Mouse (Mus musculus): ENCODE data around the gene Kcnk13. TPM values are rescaled to one million over a fixed set of nuclear protein-coding genes. Genes with fewer than 3 reads are reported as not detected.

The Kcnk13 gene
- total and polyA plus RNA-seq, 2 experiments from 2014 or later, result 0.34 to 2.6 TPM

DNA sequence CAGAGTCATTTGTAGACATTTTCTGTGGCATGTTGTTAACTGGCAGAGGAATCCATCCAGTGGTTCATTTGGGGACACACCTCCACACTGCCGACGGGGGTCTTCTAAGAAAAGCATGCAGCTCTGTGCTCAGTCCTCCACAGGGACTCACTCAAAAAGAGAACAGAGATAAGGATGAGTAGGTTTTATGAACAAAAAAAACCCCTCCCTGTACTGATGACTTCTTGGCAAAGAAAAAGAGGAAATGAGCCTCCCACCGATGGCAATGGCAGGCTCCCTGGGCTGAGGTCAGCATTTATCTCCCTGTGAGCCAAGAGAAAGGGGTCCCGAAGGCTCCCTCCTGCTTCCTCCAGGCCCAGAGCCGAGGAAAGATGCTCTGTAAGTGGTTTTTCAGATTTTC, 58.2 kb downstream of the Kcnk13 start:
- no peak overlapping the region for H3K4me2 ChIP-seq (ENCODE audit: low read depth, low read length)
- H3K4me1 ChIP-seq (ENCODE audit: control insufficient read depth, insufficient read depth), result no peaks in the 10 kb centered on the region
- H3K27ac ChIP-seq (ENCODE audit: low read depth), result no peak overlapping the region
- DNase-seq (ENCODE audit: low spot score), result no peak
- WGBS, result 62% methylated on average over 5 of the region's 5 CpGs
- H3K9me3 ChIP-seq (replicated peaks; ENCODE audit: control insufficient read depth, low read length), result no peaks in the 10 kb centered on the region
- H3K36me3 ChIP-seq (replicated peaks; ENCODE audit: control insufficient read depth, insufficient read depth, low read length), result no peaks in the 10 kb centered on the region
- H3K27me3 ChIP-seq (ENCODE audit: control insufficient read depth, insufficient read depth, low read length), result no peaks in the 10 kb centered on the region
- H3K9ac ChIP-seq (replicated peaks; ENCODE audit: low read depth, low read length), result no peak overlapping the region
- ATAC-seq (ENCODE audit: insufficient read depth, low read depth), result no peak
- H3K4me3 ChIP-seq (ENCODE audit: low read depth, low read length), result no peak overlapping the region
- TF ChIP-seq EP300 (IDR thresholded peaks at IDR 0.05; ENCODE audit: low read depth) (no peak), CTCF (IDR thresholded peaks at IDR 0.05; ENCODE audit: low read depth) (no peak)

DNA sequence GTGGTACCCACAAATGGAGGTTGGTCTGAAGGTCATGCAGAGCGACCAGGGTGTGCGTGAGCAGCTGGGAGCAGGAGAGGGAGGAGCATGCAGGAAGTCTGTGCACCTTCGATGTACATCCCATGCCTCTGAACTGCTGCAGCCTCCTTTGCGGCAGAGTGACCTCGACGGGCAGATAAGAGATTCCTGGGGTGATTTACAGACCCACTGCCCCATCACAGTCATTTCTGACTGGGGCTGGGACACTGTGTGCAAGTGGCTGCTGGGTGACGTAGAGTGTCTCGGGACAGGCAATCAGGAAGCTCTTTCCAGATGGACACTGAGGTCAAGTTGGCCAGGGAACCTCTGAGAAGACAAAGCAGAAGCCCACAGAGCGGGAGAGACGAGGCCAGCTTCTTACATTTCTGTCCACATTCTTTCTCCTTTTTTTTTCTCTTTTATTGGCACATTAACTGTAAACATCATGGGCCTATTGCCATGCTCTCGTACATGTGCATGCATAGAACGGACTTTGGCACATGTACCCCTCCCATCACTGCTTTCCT, 59.6 kb downstream of the Kcnk13 start:
- Histone ChIP-seq H3K4me2 (ENCODE audit: low read depth, low read length) (no peak overlapping the region), H3K4me3 (ENCODE audit: low read depth, low read length) (no peak overlapping the region), H3K9me3 (replicated peaks; ENCODE audit: control insufficient read depth, low read length) (no peaks in the 10 kb centered on the region), H3K27me3 (ENCODE audit: control insufficient read depth, insufficient read depth, low read length) (no peaks in the 10 kb centered on the region), H3K9ac (replicated peaks; ENCODE audit: low read depth, low read length) (no peak overlapping the region), H3K4me1 (ENCODE audit: control insufficient read depth, insufficient read depth) (no peaks in the 10 kb centered on the region), H3K27ac (ENCODE audit: low read depth) (no peak overlapping the region), H3K36me3 (replicated peaks; ENCODE audit: control insufficient read depth, insufficient read depth, low read length) (no peaks in the 10 kb centered on the region)
- WGBS, result 72% methylated on average over 12 of the region's 12 CpGs
- TF ChIP-seq CTCF (IDR thresholded peaks at IDR 0.05; ENCODE audit: low read depth) (no peak), EP300 (IDR thresholded peaks at IDR 0.05; ENCODE audit: low read depth) (no peak)
- ATAC-seq (ENCODE audit: insufficient read depth, low read depth), result no peak
- no peak for DNase-seq (ENCODE audit: low spot score)

DNA sequence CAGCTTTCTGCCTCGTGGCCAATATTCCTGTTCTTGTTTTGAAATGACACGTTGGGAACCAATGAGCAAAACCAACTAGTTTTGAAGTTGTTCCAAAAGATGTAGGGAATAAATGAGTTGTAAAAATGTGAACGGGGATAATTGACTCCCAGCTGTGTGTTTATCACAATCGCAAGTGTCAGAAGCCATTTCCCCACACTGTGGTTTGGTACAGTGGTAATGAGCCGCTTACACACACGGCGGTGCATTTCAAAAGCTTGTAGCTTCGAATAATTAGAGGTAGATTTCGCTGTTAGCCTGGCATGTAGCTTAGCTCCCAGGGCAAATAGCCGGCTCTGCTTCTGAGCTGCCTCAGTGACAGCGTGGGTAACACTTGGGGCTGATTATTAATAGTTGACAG, 61.4 kb downstream of the Kcnk13 start:
- Histone ChIP-seq H3K36me3 (replicated peaks; ENCODE audit: control insufficient read depth, insufficient read depth, low read length) (no peaks in the 10 kb centered on the region), H3K27ac (ENCODE audit: low read depth) (no peak overlapping the region), H3K9ac (replicated peaks; ENCODE audit: low read depth, low read length) (no peak overlapping the region), H3K27me3 (ENCODE audit: control insufficient read depth, insufficient read depth, low read length) (no peaks in the 10 kb centered on the region), H3K9me3 (replicated peaks; ENCODE audit: control insufficient read depth, low read length) (no peaks in the 10 kb centered on the region), H3K4me3 (ENCODE audit: low read depth, low read length) (no peak overlapping the region), H3K4me1 (ENCODE audit: control insufficient read depth, insufficient read depth) (no peaks in the 10 kb centered on the region), H3K4me2 (ENCODE audit: low read depth, low read length) (no peak overlapping the region)
- DNase-seq (ENCODE audit: low spot score), result no peak
- 65% methylated on average over 11 of the region's 11 CpGs for WGBS
- no peak for TF ChIP-seq EP300 (IDR thresholded peaks at IDR 0.05; ENCODE audit: low read depth)
- no peak for ATAC-seq (ENCODE audit: insufficient read depth, low read depth)

DNA sequence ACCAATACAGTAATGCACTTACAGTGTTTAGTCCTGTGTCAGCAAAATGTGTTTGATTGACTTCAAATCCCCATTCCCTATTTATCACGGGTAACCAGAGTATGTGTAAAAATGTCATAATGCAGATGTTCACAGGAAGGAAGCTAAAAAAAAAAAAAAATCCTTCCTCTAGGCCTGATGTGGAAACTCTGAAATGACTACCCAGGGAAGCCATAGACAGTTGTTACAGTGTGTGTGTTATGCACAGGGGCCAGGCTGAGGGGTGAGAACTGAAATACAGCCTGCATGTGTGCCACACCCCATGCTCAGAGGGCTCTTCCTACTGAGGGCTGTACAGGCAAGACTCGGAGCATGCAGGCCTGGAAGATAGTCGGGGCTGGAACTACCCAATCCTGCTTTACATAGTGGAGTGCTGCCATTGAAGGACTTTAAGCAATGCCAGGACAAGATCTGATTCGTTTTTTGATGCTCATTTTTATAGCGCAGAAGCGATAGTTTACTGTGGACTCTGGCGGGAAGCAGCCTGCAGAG, 62.5 kb downstream of the Kcnk13 start:
- Histone ChIP-seq H3K4me3 (ENCODE audit: low read depth, low read length) (no peak overlapping the region), H3K36me3 (replicated peaks; ENCODE audit: control insufficient read depth, insufficient read depth, low read length) (no peaks in the 10 kb centered on the region), H3K27me3 (ENCODE audit: control insufficient read depth, insufficient read depth, low read length) (no peaks in the 10 kb centered on the region), H3K27ac (ENCODE audit: low read depth) (no peak overlapping the region), H3K4me2 (ENCODE audit: low read depth, low read length) (no peak overlapping the region), H3K9ac (replicated peaks; ENCODE audit: low read depth, low read length) (no peak overlapping the region), H3K9me3 (replicated peaks; ENCODE audit: control insufficient read depth, low read length) (no peaks in the 10 kb centered on the region), H3K4me1 (ENCODE audit: control insufficient read depth, insufficient read depth) (no peaks in the 10 kb centered on the region)
- TF ChIP-seq EP300 (IDR thresholded peaks at IDR 0.05; ENCODE audit: low read depth), result no peak
- no peak for TF ChIP-seq CTCF (IDR thresholded peaks at IDR 0.05; ENCODE audit: low read depth)
- 69% methylated on average over 7 of the region's 7 CpGs for WGBS
- DNase-seq (ENCODE audit: low spot score), result no peak
- no peak for ATAC-seq (ENCODE audit: insufficient read depth, low read depth)

DNA sequence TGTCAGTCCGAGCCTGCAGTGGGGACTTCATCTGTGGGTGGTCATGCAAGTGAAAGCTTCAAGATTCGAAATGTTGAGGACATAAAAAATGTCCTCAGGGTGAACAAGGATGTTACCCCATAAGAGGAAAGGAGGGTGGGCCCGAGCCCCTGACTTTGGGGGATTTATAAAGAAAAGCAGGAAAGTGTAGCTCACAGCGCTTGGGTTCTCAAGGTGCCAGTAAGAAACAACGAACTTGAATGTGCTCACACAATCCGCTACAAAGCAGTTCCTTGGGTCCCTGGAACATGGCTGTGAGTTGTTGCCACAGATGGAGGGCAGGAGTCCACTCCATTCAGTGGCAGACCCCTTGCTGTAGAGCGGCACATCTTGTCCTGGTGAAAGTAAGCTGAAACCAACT, 63.0 kb downstream of the Kcnk13 start:
- TF ChIP-seq EP300 (IDR thresholded peaks at IDR 0.05; ENCODE audit: low read depth) (no peak), CTCF (IDR thresholded peaks at IDR 0.05; ENCODE audit: low read depth) (no peak)
- no peak overlapping the region for H3K9ac ChIP-seq (replicated peaks; ENCODE audit: low read depth, low read length)

DNA sequence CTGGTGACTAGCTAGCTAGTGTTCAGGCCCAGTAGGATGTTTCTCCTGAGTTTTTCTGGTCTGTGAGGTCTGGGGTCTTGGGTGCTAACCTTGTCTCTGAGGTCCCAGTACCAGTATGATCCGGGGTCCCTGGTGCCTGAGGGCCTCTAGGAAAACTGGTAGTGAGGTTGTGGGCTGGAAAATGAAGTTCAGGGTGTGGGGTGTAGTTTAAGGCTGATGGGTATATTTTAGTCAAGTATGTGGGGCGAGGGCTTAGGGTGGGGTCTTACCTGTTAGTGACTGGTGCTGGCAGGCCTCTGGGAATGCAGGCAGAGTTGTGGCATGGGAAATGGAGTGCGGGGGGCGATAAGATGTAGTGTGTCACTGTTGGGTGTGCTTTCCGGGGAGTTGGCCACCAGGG, 67.4 kb downstream of the Kcnk13 start:
- Histone ChIP-seq H3K4me3 (ENCODE audit: low read depth, low read length) (no peak overlapping the region), H3K27ac (ENCODE audit: low read depth) (no peak overlapping the region), H3K27me3 (ENCODE audit: control insufficient read depth, insufficient read depth, low read length) (no peaks in the 10 kb centered on the region), H3K4me1 (ENCODE audit: control insufficient read depth, insufficient read depth) (no peaks in the 10 kb centered on the region), H3K36me3 (replicated peaks; ENCODE audit: control insufficient read depth, insufficient read depth, low read length) (no peaks in the 10 kb centered on the region), H3K9ac (replicated peaks; ENCODE audit: low read depth, low read length) (no peak overlapping the region), H3K4me2 (ENCODE audit: low read depth, low read length) (no peak overlapping the region), H3K9me3 (replicated peaks; ENCODE audit: control insufficient read depth, low read length) (no peaks in the 10 kb centered on the region; the same call in 1 of the 2 replicates)
- DNase-seq (ENCODE audit: low spot score), result no peak
- 72% methylated on average over 5 of the region's 5 CpGs for WGBS
- ATAC-seq (ENCODE audit: insufficient read depth, low read depth), result no peak
- TF ChIP-seq EP300 (IDR thresholded peaks at IDR 0.05; ENCODE audit: low read depth) (no peak), CTCF (IDR thresholded peaks at IDR 0.05; ENCODE audit: low read depth) (no peak)

More for the DNA sequence above, 63.0 kb downstream of the Kcnk13 start:
- H3K27ac ChIP-seq (ENCODE audit: low read depth), result no peak overlapping the region
- no peak for ATAC-seq (ENCODE audit: insufficient read depth, low read depth)
- H3K4me3 ChIP-seq (ENCODE audit: low read depth, low read length), result no peak overlapping the region
- no peak for DNase-seq (ENCODE audit: low spot score)
- no peaks in the 10 kb centered on the region for H3K36me3 ChIP-seq (replicated peaks; ENCODE audit: control insufficient read depth, insufficient read depth, low read length)
- WGBS, result 76% methylated on average over 7 of the region's 7 CpGs
- H3K4me1 ChIP-seq (ENCODE audit: control insufficient read depth, insufficient read depth), result no peaks in the 10 kb centered on the region
- no peak overlapping the region for H3K4me2 ChIP-seq (ENCODE audit: low read depth, low read length)
- no peaks in the 10 kb centered on the region for H3K27me3 ChIP-seq (ENCODE audit: control insufficient read depth, insufficient read depth, low read length)
- no peaks in the 10 kb centered on the region for H3K9me3 ChIP-seq (replicated peaks; ENCODE audit: control insufficient read depth, low read length)
